In the genomic region with DNA sequence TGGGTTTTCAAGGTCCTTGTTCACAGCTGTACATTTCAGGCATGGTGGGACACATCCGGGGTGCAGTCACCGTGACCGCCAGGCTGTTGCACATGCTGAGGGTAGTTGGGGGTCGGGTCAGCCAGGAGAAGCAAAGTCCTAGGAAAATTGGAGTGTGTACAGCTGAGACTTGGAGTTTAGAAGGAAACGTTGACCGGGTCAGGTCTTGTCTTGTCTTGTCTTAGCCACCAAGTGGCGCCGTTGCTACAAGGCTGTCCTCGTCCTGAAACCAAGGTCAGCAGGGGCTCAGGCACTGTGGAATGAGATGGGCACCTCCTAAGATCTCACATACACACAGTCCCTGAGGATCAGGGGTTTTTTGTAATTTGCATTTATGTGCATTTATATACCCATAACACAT, we compare ENCODE assay signal across 8 mouse cellular contexts. TPM values are rescaled to one million over a fixed set of nuclear protein-coding genes. Genes with fewer than 3 reads are reported as not detected.
A peak's percentile ranks its signal among the peaks of the same experiment; 100 is the strongest.
DNase-seq lines count a peak whose midpoint lies in the region; ATAC-seq and TF ChIP-seq lines count a peak whose summit lies in the region.

No protein-coding gene starts in this region.

- H3K9ac ChIP-seq in lung, postnatal 0 days (replicated peaks; ENCODE audit: low read depth): no peak overlapping the region

- no peak overlapping the region for H3K4me2 ChIP-seq in lung, postnatal 0 days (replicated peaks; ENCODE audit: low read depth, low read length)

- ATAC-seq in lung, postnatal 0 days: peak; percentile 38; the same call in 1 of the 2 replicates
- ATAC-seq in activated CD4-positive, CD25-positive, alpha-beta regulatory T cell, adult 4 months: no peak

- no peaks in the 10 kb centered on the region for H3K36me3 ChIP-seq in C2C12 (ENCODE audit: control insufficient read depth, insufficient read depth)
- H3K36me3 ChIP-seq in lung, postnatal 0 days (ENCODE audit: insufficient read depth, low read length): no peaks in the 10 kb centered on the region

- WGBS in lung, postnatal 0 days: 6% methylated on average over 9 of the region's 9 CpGs

- TF ChIP-seq CTCF in C2C12 (IDR thresholded peaks at IDR 0.05; ENCODE audit: control insufficient read depth, insufficient read depth, insufficient read length): peak; percentile 89
- TF ChIP-seq CTCF in lung, postnatal 0 days (IDR thresholded peaks at IDR 0.05): peak; percentile 91

- no peaks in the 10 kb centered on the region for H3K4me1 ChIP-seq in lung, postnatal 0 days (ENCODE audit: insufficient read depth, low read depth, low read length)

- no peaks in the 10 kb centered on the region for H3K27me3 ChIP-seq in C2C12 (ENCODE audit: control insufficient read depth, insufficient read depth, insufficient read length)
- H3K27me3 ChIP-seq in lung, postnatal 0 days (replicated peaks; ENCODE audit: insufficient read depth, low read length): no peaks in the 10 kb centered on the region

- H3K27ac ChIP-seq in lung, postnatal 0 days (ENCODE audit: low read length): no peak overlapping the region

- no peaks in the 10 kb centered on the region for H3K9me3 ChIP-seq in lung, postnatal 0 days (ENCODE audit: low read length)

- no peak for TF ChIP-seq EP300 in lung, postnatal 0 days (IDR thresholded peaks at IDR 0.05)

- no peaks in the 10 kb centered on the region for H3K79me2 ChIP-seq in C2C12 (ENCODE audit: control insufficient read depth, insufficient read depth)

- H3K4me3 ChIP-seq in C2C12 (ENCODE audit: insufficient read depth, poor library complexity, severe bottlenecking): no peak overlapping the region
- H3K4me3 ChIP-seq in lung, postnatal 0 days (ENCODE audit: low read depth, low read length): no peak overlapping the region

- no peaks in the 10 kb centered on the region for H3K79me3 ChIP-seq in C2C12 (ENCODE audit: low read depth)

- DNase-seq in R1 (ENCODE audit: low read depth, low spot score): peak; percentile 74
- peak; percentile 40 to 73 for DNase-seq in cerebellum, postnatal 4 days (ENCODE audit: low spot score in 2 of 2)
- DNase-seq in gastrocnemius, postnatal 4 days (ENCODE audit: low spot score in 2 of 2): peak; percentile 19 to 53
- peak; percentile 34 to 55 for DNase-seq in kidney, adult 8-10 months
- peak; percentile 74 for DNase-seq in lung, postnatal 0 days (ENCODE audit: low spot score)
- DNase-seq in ovary, postnatal 36 days (ENCODE audit: low spot score): peak; percentile 60

- no peak overlapping the region for H3ac ChIP-seq in C2C12 (ENCODE audit: control insufficient read depth, insufficient read length, low read depth)

TF ChIP-seq in C2C12, 6 proteins besides CTCF, POLR2A, EP300 and RAD21:
- TF ChIP-seq MYOG (IDR thresholded peaks at IDR 0.05; ENCODE audit: control insufficient read depth, extremely low read depth, insufficient read length) (no peak), CEBPB (IDR thresholded peaks at IDR 0.05; ENCODE audit: low read depth) (no peak)

RNA-seq across cellular contexts. Expression of a gene that starts 9.1 kb away (rescaled TPM):
- 0.05 TPM for polyA plus RNA-seq in C2C12 (2012; fragmentation: generic; extraction: Trizol)
- 1 to 10 TPM in 1 of 2 experiments, under 1 TPM in 1; 0.96 to 1.3 TPM for total RNA-seq in gastrocnemius, postnatal 4 days (2021)
- polyA plus RNA-seq in lung, postnatal 0 days (2015; fragmentation: Nextera tagmentation; extraction: Ambion mirVana): 0.13 and 0.35 TPM in 2 replicates
- not detected for polyA plus RNA-seq in activated CD4-positive, CD25-positive, alpha-beta regulatory T cell, adult 4 months (2017; shearing (Covaris generic))

RNA-seq across cellular contexts. Expression of a gene that starts 10.6 kb away (rescaled TPM):
- 9.4 TPM for polyA plus RNA-seq in C2C12 (2012; fragmentation: generic; extraction: Trizol)
- 10 to 100 TPM; 22.8 to 24.7 TPM for total RNA-seq in gastrocnemius, postnatal 4 days (2021)
- polyA plus RNA-seq in lung, postnatal 0 days (2015; fragmentation: Nextera tagmentation; extraction: Ambion mirVana): 3.4 and 4.0 TPM in 2 replicates
- polyA plus RNA-seq in activated CD4-positive, CD25-positive, alpha-beta regulatory T cell, adult 4 months (2017; shearing (Covaris generic)): 1 to 10 TPM; 4.6 to 5.4 TPM
